Mouse (Mus musculus): ENCODE results near the gene Syt8.

Gene Syt8

DNA sequence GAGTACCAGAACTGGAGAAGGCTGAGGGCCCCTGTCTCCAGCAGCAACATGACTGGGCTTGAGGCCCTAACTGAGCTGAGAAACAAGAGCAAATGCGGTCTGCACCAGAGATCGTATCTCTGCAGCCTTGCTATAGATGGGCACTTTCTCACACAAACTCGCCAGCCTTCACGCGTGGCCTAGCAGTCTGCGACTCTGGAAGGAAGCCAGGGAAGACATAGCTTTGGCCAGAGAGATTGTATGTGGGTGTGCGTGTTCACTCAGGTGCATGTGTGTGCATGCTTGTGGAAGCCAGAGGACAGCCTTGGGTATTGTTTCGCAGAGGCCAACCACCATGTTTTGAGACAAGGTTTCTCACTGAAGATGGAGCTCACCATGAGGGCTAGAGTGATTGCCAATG, 26.0 kb upstream of the Syt8 start:
- no peak for DNase-seq (ENCODE audit: low read depth, low spot score)

DNA sequence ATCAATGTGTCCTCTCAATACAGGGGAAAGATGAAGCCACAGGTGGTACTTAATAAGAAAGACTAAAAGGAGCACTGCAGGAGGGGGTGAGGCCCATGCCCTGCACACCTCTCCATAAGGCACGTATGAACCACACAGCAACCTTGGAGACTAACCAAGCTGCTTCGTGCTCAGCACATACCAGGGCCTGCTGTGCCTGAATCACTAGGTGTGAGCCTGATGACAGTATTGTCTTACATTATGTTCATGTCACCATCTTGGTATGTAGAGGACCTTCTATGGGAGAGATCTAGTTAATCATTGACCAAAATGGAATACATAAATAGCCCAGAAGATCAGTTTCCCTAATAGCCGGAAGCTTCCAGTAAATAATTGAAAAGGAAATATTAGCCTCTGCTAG, 25.0 kb upstream of the Syt8 start:
- DNase-seq (ENCODE audit: low read depth, low spot score) = no peak

DNA sequence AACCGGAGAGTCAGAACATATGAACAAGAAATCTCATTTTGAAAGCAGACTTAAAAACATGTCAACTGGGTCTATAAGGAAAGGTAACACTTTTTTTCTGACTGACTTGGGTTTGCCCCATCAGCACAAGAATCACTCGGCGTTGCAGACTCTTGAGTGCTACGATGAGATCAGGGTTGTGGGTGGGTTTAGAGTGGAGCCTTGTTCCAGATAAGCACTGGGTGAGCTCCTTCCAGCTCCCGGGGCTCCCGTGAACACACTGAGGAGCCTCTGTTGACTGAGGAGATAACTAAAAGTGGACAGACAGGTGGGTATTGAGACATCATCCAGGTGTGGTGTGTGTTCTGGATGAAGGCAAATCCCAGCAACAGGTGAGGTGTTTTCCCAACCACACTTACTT, 21.4 kb upstream of the Syt8 start:
- DNase-seq (ENCODE audit: low read depth, low spot score) = no peak

DNA sequence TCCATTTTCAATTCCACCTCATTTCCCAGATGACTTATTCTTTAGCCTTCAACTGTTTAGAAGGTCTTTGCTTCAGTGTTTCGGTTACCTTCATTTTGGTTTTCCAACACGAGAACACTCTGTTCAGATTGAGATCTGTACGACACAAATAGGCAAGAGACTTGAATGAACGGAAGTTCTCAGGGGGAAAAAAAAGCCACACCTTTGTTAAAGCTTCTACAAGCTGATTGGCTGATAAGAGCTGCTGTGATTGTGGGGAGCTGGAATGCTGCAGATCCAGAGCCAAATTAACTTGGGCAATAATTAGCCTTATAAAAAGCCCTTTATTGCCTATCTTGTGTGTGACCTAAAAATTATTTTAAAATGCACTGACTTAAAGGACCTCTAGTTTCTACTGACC, 19.3 kb upstream of the Syt8 start:
- no peak for DNase-seq (ENCODE audit: low read depth, low spot score)

GRCm38 (mm10) chr7:142416225-142416624, 18.4 kb upstream of the Syt8 start:
- no peak for DNase-seq (ENCODE audit: low read depth, low spot score)

GRCm38 (mm10) chr7:142418027-142418426, 16.6 kb upstream of the Syt8 start:
- no peak for DNase-seq (ENCODE audit: low read depth, low spot score)

DNA sequence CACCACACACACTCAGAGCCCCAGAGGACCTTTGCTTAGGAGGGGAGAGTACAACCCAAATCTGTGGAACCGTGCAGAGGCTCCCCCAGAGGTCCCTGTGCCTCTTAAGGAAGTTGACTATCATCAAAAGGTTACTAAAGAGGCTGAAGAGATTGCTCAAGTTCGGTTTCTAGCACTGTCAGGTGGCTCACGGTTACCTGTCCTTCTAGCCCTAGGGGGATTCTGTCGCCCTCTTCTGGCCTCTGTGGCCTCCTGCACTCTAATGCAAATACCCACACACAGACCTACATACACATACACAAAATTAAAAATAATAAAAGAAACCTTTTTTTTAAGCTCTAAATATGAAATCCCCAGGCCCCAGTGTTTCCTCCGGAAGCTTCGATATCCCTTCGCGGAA, 16.0 kb upstream of the Syt8 start:
- no peak for DNase-seq (ENCODE audit: low read depth, low spot score)

- no peak for DNase-seq (ENCODE audit: low read depth, low spot score)
Observed at GRCm38 (mm10) chr7:142419887-142420286, 14.8 kb upstream of the Syt8 start.

GRCm38 (mm10) chr7:142421826-142422225, 12.8 kb upstream of the Syt8 start:
- DNase-seq (ENCODE audit: low read depth, low spot score) = no peak

DNA sequence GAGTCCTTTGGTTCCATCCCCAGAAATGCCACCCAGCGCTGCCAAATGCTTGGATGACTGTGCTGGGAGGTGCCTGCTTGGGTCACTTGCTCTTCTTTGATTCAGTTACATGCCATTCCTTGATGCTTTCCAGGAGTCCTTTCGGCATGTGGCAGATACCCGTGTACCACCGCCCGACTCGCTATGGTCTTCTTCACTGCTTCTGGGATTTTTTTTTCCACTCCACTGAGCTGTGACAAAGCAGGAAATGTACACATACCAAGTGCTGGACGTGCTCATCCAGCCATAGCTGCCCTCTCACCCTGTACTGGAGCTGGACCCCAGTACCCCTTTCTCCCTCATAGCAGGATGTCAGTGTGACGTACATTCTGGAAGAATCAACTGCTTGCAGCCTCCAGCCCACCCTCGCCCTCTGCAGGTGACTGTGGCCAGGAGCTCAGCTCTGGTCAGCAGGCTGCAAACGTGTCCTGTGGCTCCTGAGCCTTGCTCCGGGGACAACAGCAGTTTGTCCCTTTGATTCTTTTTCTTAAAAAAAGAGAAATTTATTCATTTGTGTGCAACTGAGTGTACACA, 8.9 kb upstream of the Syt8 start:
- DNase-seq (ENCODE audit: low read depth, low spot score) = peak; percentile 11

- DNase-seq (ENCODE audit: low read depth, low spot score) = no peak
Observed at GRCm38 (mm10) chr7:142428213-142428612, 6.4 kb upstream of the Syt8 start.

DNA sequence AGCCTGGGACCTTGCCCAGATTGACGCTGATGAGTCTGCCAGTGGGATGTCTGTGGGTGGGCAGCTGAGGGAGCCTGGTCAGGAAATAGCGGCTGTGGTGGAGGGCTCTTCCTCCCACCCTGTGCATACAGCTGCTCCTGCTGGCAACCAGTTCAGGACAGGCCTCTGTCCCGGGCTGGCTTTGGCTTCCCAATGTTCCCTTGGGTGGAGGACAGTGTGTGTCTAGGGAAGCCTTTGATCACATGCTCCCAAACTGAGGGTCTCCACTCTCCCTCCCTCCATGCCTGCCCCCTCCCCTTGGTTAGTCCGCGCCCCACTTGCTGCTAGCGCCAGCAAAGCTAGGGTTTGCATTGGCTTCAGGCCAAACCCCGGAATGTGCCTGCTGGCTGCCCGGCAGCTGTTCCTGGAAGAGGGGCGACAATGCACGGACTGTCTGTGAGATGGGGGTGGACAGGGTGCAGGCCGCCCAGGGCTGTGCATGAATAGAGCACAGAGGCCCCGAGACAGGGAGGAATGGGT, 4.4 kb upstream of the Syt8 start:
- DNase-seq (ENCODE audit: low read depth, low spot score) = no peak

DNA sequence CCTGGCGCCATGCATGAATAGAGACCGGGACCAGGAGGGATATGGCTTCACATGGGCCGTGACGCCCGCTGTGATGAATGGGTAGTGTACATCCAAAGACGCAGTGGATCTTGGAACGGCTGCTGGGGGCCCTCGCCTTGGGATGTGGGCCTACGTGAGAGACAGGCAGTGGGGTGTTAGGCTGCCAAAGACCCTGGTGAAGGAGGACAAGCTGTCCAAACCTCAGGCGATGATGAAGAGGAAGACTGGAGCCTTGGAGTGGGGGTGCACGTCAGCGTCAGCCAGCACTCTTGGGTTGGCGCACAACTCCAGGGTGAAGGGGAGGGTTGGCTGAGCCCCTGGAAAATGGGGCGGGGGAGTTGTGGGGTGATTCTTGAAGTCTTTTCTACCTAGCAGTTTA, 3.5 kb upstream of the Syt8 start:
- DNase-seq (ENCODE audit: low read depth, low spot score) = no peak

DNA sequence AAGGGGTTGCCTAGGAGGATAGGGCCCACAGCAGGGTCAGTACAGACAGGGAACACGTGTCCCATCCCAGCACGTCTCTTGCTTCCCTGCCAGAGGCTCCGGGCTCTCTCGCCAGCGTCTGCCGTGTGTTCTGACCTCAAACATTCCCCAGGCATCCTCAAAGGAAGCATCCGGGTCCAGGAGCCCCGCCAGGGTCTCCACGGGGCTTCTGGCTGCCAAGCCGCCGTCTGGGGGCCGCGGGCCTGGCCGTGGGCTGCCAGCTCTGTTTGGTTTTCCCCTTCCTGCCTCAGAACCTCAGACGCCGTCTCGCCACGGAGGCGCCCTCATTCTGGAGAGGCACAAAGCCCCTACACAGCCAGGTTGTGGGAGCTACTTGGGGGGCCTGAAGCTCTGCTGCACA, 1.0 kb upstream of the Syt8 start:
- no peak for DNase-seq (ENCODE audit: low read depth, low spot score)

GRCm38 (mm10) chr7:142435524-142435923, 874 bp downstream of the Syt8 start:
- DNase-seq (ENCODE audit: low read depth, low spot score) = peak; percentile 29

- DNase-seq (ENCODE audit: low read depth, low spot score) = no peak
Observed at GRCm38 (mm10) chr7:142437324-142437723, 2.7 kb downstream of the Syt8 start.

DNA sequence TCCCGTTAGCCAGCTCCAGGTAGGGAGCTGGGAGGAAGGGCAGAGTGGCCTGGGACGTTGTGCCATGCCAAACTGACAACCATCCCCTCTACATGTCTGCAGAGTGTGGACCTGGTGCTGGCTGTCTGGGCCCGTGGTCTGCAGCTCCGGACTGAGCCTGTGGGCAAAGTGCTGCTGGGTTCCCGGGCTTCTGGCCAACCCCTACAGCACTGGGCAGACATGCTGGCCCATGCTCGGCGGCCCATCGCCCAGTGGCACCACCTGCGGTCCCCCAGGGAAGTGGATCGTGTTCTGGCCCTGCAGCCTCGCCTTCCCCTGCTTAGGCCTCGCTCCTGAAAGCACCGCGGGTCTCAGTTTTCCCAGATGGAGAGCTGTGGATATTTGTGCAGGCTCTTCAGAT, 5.3 kb downstream of the Syt8 start:
- no peak for DNase-seq (ENCODE audit: low read depth, low spot score)

DNA sequence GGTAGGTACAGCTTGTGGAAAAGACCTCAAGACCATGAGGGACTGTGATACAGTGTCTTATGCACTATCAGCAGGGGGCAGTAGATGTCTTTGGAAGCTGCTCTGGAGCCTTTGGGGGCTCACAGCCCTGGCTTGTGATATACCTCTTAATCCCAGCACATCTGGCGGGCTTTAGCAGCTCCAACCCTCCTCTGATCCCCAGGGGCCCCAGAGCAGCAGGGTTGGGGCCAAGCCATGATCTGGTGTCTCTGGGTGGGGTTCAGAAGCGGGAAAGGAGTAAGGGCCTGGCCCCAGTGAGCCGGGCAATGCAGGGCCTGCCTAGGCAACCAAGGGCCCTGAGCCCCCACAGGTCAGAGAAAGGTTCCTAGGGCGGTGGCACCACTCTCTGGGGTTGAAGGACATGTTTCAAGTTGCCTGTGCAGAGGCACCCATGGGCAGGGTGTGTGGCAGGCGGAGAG, 6.0 kb downstream of the Syt8 start:
- peak; percentile 18 for DNase-seq (ENCODE audit: low read depth, low spot score)

DNA sequence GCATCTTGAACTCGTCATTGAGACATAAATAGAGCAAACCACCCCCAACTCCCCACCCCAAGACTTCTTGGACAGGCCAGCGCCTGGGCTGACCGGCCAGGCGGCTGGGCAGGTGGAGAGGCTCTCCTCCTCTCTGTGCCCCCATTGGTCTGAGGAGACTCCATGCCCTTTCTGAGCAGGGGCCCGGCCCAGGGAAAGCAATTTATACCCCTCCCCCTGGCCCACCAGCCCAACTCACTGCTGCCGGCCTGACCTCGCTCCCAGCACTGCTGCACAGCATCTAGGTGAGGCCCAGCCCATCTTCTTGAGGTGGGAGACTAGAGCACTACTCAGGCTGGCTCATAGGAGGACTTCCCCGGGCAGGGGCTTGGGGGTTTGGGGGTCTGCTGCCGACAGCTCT, 6.9 kb downstream of the Syt8 start, which contains the start of gene Tnni2:
TSS of gene Tnni2 (plus strand) at position 224 of the 400 bp plus-strand sequence.
- no peak for DNase-seq (ENCODE audit: low read depth, low spot score)

DNA sequence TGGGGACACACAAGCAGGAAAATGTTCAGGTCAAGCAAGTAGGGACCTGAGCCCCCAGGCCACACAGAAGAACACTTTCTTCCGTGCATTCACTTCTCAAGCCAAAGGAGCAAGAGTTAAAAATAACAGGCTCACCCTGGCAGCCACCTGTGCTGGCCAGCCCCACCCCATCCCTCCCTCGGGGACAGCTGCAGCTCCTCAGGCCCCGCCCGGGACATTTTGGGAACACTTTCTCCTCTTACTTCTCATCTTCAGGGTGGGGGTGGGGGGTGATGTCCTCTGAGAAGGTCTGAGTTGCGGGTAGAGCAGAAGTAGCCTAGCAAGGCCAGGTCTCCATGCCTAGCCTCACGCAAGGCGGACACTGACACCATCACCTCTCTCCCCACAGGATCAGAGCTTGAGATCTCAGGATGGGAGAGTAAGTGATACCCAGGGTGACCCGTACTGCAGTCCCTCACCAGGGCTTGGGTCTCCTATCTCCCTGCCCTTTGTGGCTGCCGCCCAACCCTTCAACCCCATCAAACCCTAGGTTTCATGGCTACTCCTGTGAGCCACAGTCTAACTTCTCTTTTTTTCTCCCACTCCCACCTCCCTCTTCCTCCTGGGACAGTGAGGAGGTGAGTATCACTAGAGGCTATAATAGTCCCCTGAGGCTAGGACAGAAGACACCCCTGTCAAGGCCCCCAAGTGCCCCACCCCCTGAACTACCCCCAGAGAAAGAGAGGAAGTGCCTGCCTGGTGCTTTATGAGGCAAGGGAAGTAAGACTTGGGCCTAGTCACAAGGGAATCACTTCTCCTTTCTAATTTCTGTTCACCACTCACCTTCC, 7.6 kb downstream of the Syt8 start:
- DNase-seq (ENCODE audit: low read depth, low spot score) = no peak

DNA sequence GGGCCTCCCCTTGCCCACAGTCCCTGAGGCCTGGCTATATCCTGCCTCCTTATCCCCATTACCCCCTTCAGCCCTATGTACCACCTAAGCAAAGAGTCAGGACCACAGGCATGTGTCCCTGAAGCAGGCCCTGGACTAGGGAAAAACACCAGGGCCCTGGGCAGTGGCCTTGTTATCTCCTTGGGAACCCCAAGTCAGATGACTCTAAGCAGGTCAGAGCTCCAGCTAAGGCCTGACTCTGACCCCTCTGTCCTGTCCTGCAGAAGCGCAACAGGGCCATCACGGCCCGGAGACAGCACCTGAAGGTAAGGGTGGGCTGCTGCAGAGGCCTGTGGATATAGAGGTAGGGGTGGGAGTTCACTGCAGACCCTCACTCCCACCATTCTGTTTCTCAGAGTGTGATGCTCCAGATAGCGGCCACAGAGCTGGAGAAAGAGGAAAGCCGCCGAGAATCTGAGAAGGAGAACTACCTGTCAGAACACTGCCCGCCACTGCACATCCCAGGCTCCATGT, 8.3 kb downstream of the Syt8 start:
- no peak for DNase-seq (ENCODE audit: low read depth, low spot score)

- no peak for DNase-seq (ENCODE audit: low read depth, low spot score)
Observed at GRCm38 (mm10) chr7:142443474-142443873, 8.8 kb downstream of the Syt8 start.

GRCm38 (mm10) chr7:142444171-142444570, 9.5 kb downstream of the Syt8 start:
- DNase-seq (ENCODE audit: low read depth, low spot score) = no peak
